27 mouse cellular contexts compared by ENCODE assay signal in genomic region chr2:153312884-153313283, GRCm38 (mm10).
"Had no signal": no experiment of that assay in that cellular context is flagged by ENCODE, and none has a peak within 500 bp of the region (broad histone marks: within the 10 kb centered on the region; RNA-seq: fewer than 3 reads in every experiment).

No protein-coding gene starts in this region.

- DNase-seq: gastrocnemius, postnatal 14 days; gastrocnemius, postnatal 36 days; heart, adult 18-20 months; heart, postnatal 10 days; heart, postnatal 4 days; kidney, adult 11 months; kidney, adult 2 months; kidney, adult 9 months; kidney, postnatal 14 days; kidney, postnatal 36 days; layer of hippocampus, adult 9-11 months; layer of hippocampus, postnatal 36 days; liver had no signal

- H3K4me1 ChIP-seq: heart, embryonic 10.5 days; hindbrain, embryonic 10.5 days; hindbrain, embryonic 12.5 days had no signal

- H3K4me3 ChIP-seq: heart, embryonic 10.5 days; heart, embryonic 12.5 days; hindbrain, embryonic 10.5 days; hindbrain, embryonic 12.5 days; kidney, embryonic 15.5 days; limb, embryonic 10.5 days; limb, embryonic 12.5 days had no signal

- H3K9me3 ChIP-seq: heart, embryonic 10.5 days; heart, embryonic 12.5 days; hindbrain, embryonic 10.5 days; hindbrain, embryonic 12.5 days; kidney, embryonic 15.5 days; limb, embryonic 10.5 days; limb, embryonic 12.5 days had no signal

- H3K27ac ChIP-seq: heart, embryonic 10.5 days; hindbrain, embryonic 10.5 days; hindbrain, embryonic 12.5 days; hindbrain, embryonic 14.5 days; kidney, embryonic 15.5 days; kidney, postnatal 0 days; limb, embryonic 10.5 days; limb, embryonic 12.5 days; liver, embryonic 14.5 days had no signal

- H3K4me2 ChIP-seq: heart, embryonic 12.5 days; hindbrain, embryonic 12.5 days; hindbrain, embryonic 14.5 days; kidney, embryonic 15.5 days; limb, embryonic 12.5 days; liver, embryonic 11.5 days had no signal

- H3K27me3 ChIP-seq: heart, embryonic 12.5 days; hindbrain, embryonic 12.5 days; kidney, embryonic 15.5 days; limb, embryonic 12.5 days had no signal

- ATAC-seq: hindbrain, embryonic 16.5 days; inflammation-experienced regulatory T-cells, adult 6 months; intestine, embryonic 16.5 days had no signal

- H3K9ac ChIP-seq: heart, embryonic 12.5 days; hindbrain, embryonic 12.5 days; hindbrain, embryonic 14.5 days; kidney, embryonic 15.5 days; limb, embryonic 12.5 days; liver, embryonic 14.5 days had no signal
